Mouse (Mus musculus): ENCODE data around the gene Capg.

- TF ChIP-seq CTCF (IDR thresholded peaks at IDR 0.05), result no peak
- no peak for TF ChIP-seq EP300 (IDR thresholded peaks at IDR 0.05)
Observed at GRCm38 (mm10) chr6:72508596-72508995, 35.6 kb upstream of the Capg start.
